Mouse (Mus musculus) liver, adult 2 months (tissue): ENCODE data around the gene Fgr. TPM values are rescaled to one million over a fixed set of nuclear protein-coding genes. Genes with fewer than 3 reads are reported as not detected.
A peak's percentile ranks its signal among the peaks of the same experiment; 100 is the strongest.

Experiments
- DNase-seq: peaks from one replicate; pipeline ENCODE4 v3.0.0-alpha.2; 2011; ENCODE audit warnings: low read depth, low spot score; ENCODE audit errors: extremely low read depth
- H3K27ac ChIP-seq: fragments of 200-500 bp; replicated peaks from 2 replicates; pipeline ENCODE4 v1.5.1; 2012; ENCODE audit warnings: low read depth, mild to moderate bottlenecking, control low read depth, inconsistent platforms, low read length; ENCODE audit not compliant: insufficient read depth
- H3K27me3 ChIP-seq: fragments of 200-500 bp; 2 replicates; pipeline ENCODE4 v1.6.1; 2012; ENCODE audit warnings: mild to moderate bottlenecking, moderate library complexity, low read length, inconsistent platforms; ENCODE audit not compliant: control insufficient read depth, insufficient read depth
- H3K36me3 ChIP-seq: fragments of 200-500 bp; 2 replicates; pipeline ENCODE4 v1.6.1; 2012; ENCODE audit warnings: low read length, inconsistent platforms; ENCODE audit not compliant: control insufficient read depth, insufficient read depth
- H3K4me1 ChIP-seq: fragments of 200-500 bp; 2 replicates; pipeline ENCODE4 v1.6.1; 2011; ENCODE audit warnings: low read length; ENCODE audit not compliant: control insufficient read depth, insufficient read depth
- H3K4me3 ChIP-seq: fragments of 200-500 bp; 2 replicates; pipeline ENCODE4 v1.5.1; 2011; ENCODE audit warnings: low read depth, mild to moderate bottlenecking, control low read depth, low read length, moderate library complexity; ENCODE audit not compliant: insufficient read depth
- H3K79me2 ChIP-seq: fragments of 200-500 bp; 2 replicates; pipeline ENCODE4 v1.6.1; 2012; ENCODE audit warnings: inconsistent platforms, mild to moderate bottlenecking, low read length, moderate library complexity; ENCODE audit not compliant: control insufficient read depth, insufficient read depth
- H3K9ac ChIP-seq: fragments of 200-500 bp; 2 replicates; pipeline ENCODE4 v1.6.1; 2012; ENCODE audit warnings: low read depth, mild to moderate bottlenecking, control low read depth, inconsistent platforms, low read length
- CTCF ChIP-seq: fragments of 200-500 bp; IDR thresholded peaks from 2 replicates; pipeline ENCODE4 v1.5.1; 2011; ENCODE audit warnings: low read depth, low read length, control low read depth
- POLR2A ChIP-seq: fragments of 200-500 bp; IDR thresholded peaks from 2 replicates; pipeline ENCODE4 v1.6.1; 2011; ENCODE audit warnings: low read length, control low read depth; ENCODE audit not compliant: insufficient read depth; ENCODE audit errors: extremely low read depth
- WGBS: fragments of 180-500 bp; shearing (Covaris S2); methylation state at CpG from one replicate; pipeline ENCODE4 v1.1.7; 2018; 5-methylcytosine and 5-hydroxymethylcytosine counted together
- polyA plus RNA-seq: library from polyadenylated mRNA; depleted of rRNA; stranded (reverse); fragments of >200 nt; gene quantifications from 2 replicates; pipeline ENCODE4 v1.2.3, GENCODE M21; 2012
- total RNA-seq: library from RNA; depleted of rRNA; stranded (reverse); fragments of >200 nt; gene quantifications from 2 replicates; pipeline ENCODE4 v1.2.3, GENCODE M21; 2014

The Fgr gene
- total and polyA plus RNA-seq, 2 experiments = 1.3 to 1.6 TPM

- WGBS = 63% methylated on average over 4 of the region's 4 CpGs
- Histone ChIP-seq H3K4me3 (no peak overlapping the region), H3K27ac (no peak overlapping the region), H3K36me3 (no peaks in the 10 kb centered on the region), H3K27me3 (no peaks in the 10 kb centered on the region), H3K79me2 (peaks cover 60% of the 10 kb centered on the region), H3K9ac (no peak overlapping the region), H3K4me1 (peaks cover 8% of the 10 kb centered on the region)
- no peak for DNase-seq
- TF ChIP-seq POLR2A (no peak), CTCF (no peak)
These were observed 50.5 kb downstream of the Fgr start for GRCm38 (mm10) chr4:133024404-133024803.

- H3K79me2 ChIP-seq = peaks cover 60% of the 10 kb centered on the region
- H3K4me1 ChIP-seq = peaks cover 8% of the 10 kb centered on the region
- no peak overlapping the region for H3K27ac ChIP-seq
- no peaks in the 10 kb centered on the region for H3K36me3 ChIP-seq
- H3K9ac ChIP-seq = no peak overlapping the region
- H3K4me3 ChIP-seq = no peak overlapping the region
- no peak for TF ChIP-seq CTCF
- TF ChIP-seq POLR2A = no peak
- no peaks in the 10 kb centered on the region for H3K27me3 ChIP-seq
- no peak for DNase-seq
- 68% methylated on average over 10 of the region's 10 CpGs for WGBS
These were observed 51.2 kb downstream of the Fgr start for GRCm38 (mm10) chr4:133024969-133025685.

- TF ChIP-seq CTCF = no peak
- no peak for TF ChIP-seq POLR2A
- no peak for DNase-seq
- Histone ChIP-seq H3K27ac (no peak overlapping the region), H3K9ac (no peak overlapping the region), H3K27me3 (no peaks in the 10 kb centered on the region), H3K79me2 (peaks cover 53% of the 10 kb centered on the region), H3K4me1 (peaks cover 8% of the 10 kb centered on the region), H3K4me3 (no peak overlapping the region), H3K36me3 (no peaks in the 10 kb centered on the region)
- 93% methylated on average over 10 of the region's 10 CpGs for WGBS
These were observed 52.4 kb downstream of the Fgr start for GRCm38 (mm10) chr4:133026272-133026671.

GRCm38 (mm10) chr4:133026826-133027375 lies 53.0 kb downstream of the Fgr start:
- Histone ChIP-seq H3K4me1 (peaks cover 8% of the 10 kb centered on the region), H3K4me3 (no peak overlapping the region), H3K79me2 (peaks cover 50% of the 10 kb centered on the region), H3K27ac (no peak overlapping the region), H3K9ac (no peak overlapping the region), H3K27me3 (no peaks in the 10 kb centered on the region), H3K36me3 (no peaks in the 10 kb centered on the region)
- no peak for DNase-seq
- TF ChIP-seq CTCF (peak; percentile 10; the same call in 1 of the 2 replicates), POLR2A (no peak)
- 73% methylated on average over 2 of the region's 2 CpGs for WGBS

GRCm38 (mm10) chr4:133027721-133028120 lies 53.8 kb downstream of the Fgr start:
- 88% methylated on average over 10 of the region's 10 CpGs for WGBS

GRCm38 (mm10) chr4:133028193-133028592 lies 54.3 kb downstream of the Fgr start:
- 69% methylated on average over 6 of the region's 6 CpGs for WGBS
- Histone ChIP-seq H3K27me3 (no peaks in the 10 kb centered on the region), H3K36me3 (no peaks in the 10 kb centered on the region), H3K4me1 (peaks cover 8% of the 10 kb centered on the region), H3K79me2 (peaks cover 39% of the 10 kb centered on the region), H3K27ac (no peak overlapping the region), H3K9ac (no peak overlapping the region), H3K4me3 (no peak overlapping the region)
- TF ChIP-seq POLR2A = no peak
- TF ChIP-seq CTCF = no peak
- no peak for DNase-seq

More at GRCm38 (mm10) chr4:133027721-133028120, 53.8 kb downstream of the Fgr start:
- TF ChIP-seq CTCF (no peak), POLR2A (no peak)
- DNase-seq = no peak
- no peak overlapping the region for H3K27ac ChIP-seq
- peaks cover 8% of the 10 kb centered on the region for H3K4me1 ChIP-seq
- no peak overlapping the region for H3K4me3 ChIP-seq
- no peaks in the 10 kb centered on the region for H3K27me3 ChIP-seq
- H3K36me3 ChIP-seq = no peaks in the 10 kb centered on the region
- H3K9ac ChIP-seq = no peak overlapping the region
- peaks cover 44% of the 10 kb centered on the region for H3K79me2 ChIP-seq
